Mouse (Mus musculus) heart, embryonic 13.5 days (tissue): ENCODE data around the gene Lrrc8b. TPM values are rescaled to one million over a fixed set of nuclear protein-coding genes. Genes with fewer than 3 reads are reported as not detected.

Source experiments
- ATAC-seq: fragments of 200-750 bp; cut with Nextera tagmentation; 2 replicates; pipeline ENCODE4 v1.8.0; 2017; ENCODE audit warnings: moderate TSS enrichment; ENCODE audit not compliant: insufficient number of reproducible peaks, low FRiP score, low TSS enrichment; ENCODE audit errors: extremely low read depth
- H3K27ac ChIP-seq: fragments of 300-500 bp; sonication (generic); replicated peaks from 2 replicates; pipeline ENCODE4 v1.5.1; 2015; ENCODE audit warnings: moderate library complexity, mild to moderate bottlenecking, inconsistent platforms
- H3K27me3 ChIP-seq: fragments of 300-500 bp; sonication (generic); replicated peaks from 2 replicates; pipeline ENCODE4 v1.6.1; 2015; ENCODE audit warnings: mild to moderate bottlenecking, inconsistent platforms
- H3K36me3 ChIP-seq: fragments of 300-500 bp; sonication (generic); 2 replicates; pipeline ENCODE4 v1.6.1; 2015; ENCODE audit warnings: mild to moderate bottlenecking, inconsistent platforms
- H3K4me1 ChIP-seq: fragments of 300-500 bp; sonication (generic); 2 replicates; pipeline ENCODE4 v1.6.1; 2015; ENCODE audit warnings: inconsistent platforms
- H3K4me2 ChIP-seq: fragments of 300-500 bp; sonication (generic); 2 replicates; pipeline ENCODE4 v1.6.1; 2015; ENCODE audit warnings: inconsistent platforms, mild to moderate bottlenecking, moderate library complexity
- H3K4me3 ChIP-seq: fragments of 300-500 bp; sonication (generic); 2 replicates; pipeline ENCODE4 v1.5.1; 2015; ENCODE audit warnings: moderate library complexity, mild to moderate bottlenecking, inconsistent platforms
- H3K9ac ChIP-seq: fragments of 300-500 bp; sonication (generic); 2 replicates; pipeline ENCODE4 v1.6.1; 2015; ENCODE audit warnings: inconsistent platforms, mild to moderate bottlenecking, moderate library complexity
- H3K9me3 ChIP-seq: fragments of 300-500 bp; sonication (generic); 2 replicates; pipeline ENCODE4 v1.6.1; 2016; ENCODE audit warnings: inconsistent platforms
- WGBS: fragments of 180-500 bp; shearing (Covaris S2); methylation state at CpG from one replicate; pipeline ENCODE4 v1.1.7; 2015; ENCODE audit warnings: mixed read lengths; 5-methylcytosine and 5-hydroxymethylcytosine counted together
- polyA plus RNA-seq: library from polyadenylated mRNA; unstranded; fragments of >200 nt; fragmentation: Nextera tagmentation; extraction: Ambion mirVana; gene quantifications from 2 replicates; pipeline ENCODE4 v1.2.1, GENCODE M21; 2015

Gene Lrrc8b
- polyA plus RNA-seq, 1 experiment from 2014 or later: 3.8 TPM

GRCm38 (mm10) chr5:105409092-105409491 lies 6.5 kb upstream of the Lrrc8b start:
- Histone ChIP-seq H3K4me2 (peak overlapping the region; percentile 13), H3K36me3 (no peaks in the 10 kb centered on the region), H3K9ac (no peak overlapping the region), H3K27me3 (no peaks in the 10 kb centered on the region), H3K4me3 (no peak overlapping the region), H3K4me1 (peaks cover 8% of the 10 kb centered on the region), H3K27ac (no peak overlapping the region), H3K9me3 (no peaks in the 10 kb centered on the region)
- no peak for ATAC-seq
- 72% methylated on average over 4 of the region's 4 CpGs for WGBS

- Histone ChIP-seq H3K9me3 (no peaks in the 10 kb centered on the region), H3K4me2 (no peak overlapping the region), H3K27me3 (no peaks in the 10 kb centered on the region), H3K27ac (no peak overlapping the region), H3K4me3 (no peak overlapping the region), H3K36me3 (no peaks in the 10 kb centered on the region), H3K9ac (no peak overlapping the region), H3K4me1 (peaks cover 17% of the 10 kb centered on the region)
- 65% methylated on average over 6 of the region's 6 CpGs for WGBS
- no peak for ATAC-seq
Observed at GRCm38 (mm10) chr5:105410521-105411293, 4.9 kb upstream of the Lrrc8b start.

- no peak overlapping the region for H3K9ac ChIP-seq
- H3K4me1 ChIP-seq: peaks cover 19% of the 10 kb centered on the region
- no peaks in the 10 kb centered on the region for H3K9me3 ChIP-seq
- no peak for ATAC-seq
- WGBS: 35% methylated on average over 4 of the region's 4 CpGs
- H3K4me3 ChIP-seq: no peak overlapping the region
- H3K27me3 ChIP-seq: no peaks in the 10 kb centered on the region
- no peak overlapping the region for H3K4me2 ChIP-seq
- H3K36me3 ChIP-seq: no peaks in the 10 kb centered on the region
- H3K27ac ChIP-seq: no peak overlapping the region
Observed at GRCm38 (mm10) chr5:105411294-105411570, 4.3 kb upstream of the Lrrc8b start.

GRCm38 (mm10) chr5:105411768-105412167 lies 3.8 kb upstream of the Lrrc8b start:
- Histone ChIP-seq H3K4me2 (no peak overlapping the region), H3K36me3 (no peaks in the 10 kb centered on the region), H3K9me3 (no peaks in the 10 kb centered on the region), H3K4me1 (peaks cover 22% of the 10 kb centered on the region), H3K9ac (no peak overlapping the region), H3K4me3 (no peak overlapping the region), H3K27me3 (no peaks in the 10 kb centered on the region), H3K27ac (no peak overlapping the region)
- 81% methylated on average over 2 of the region's 2 CpGs for WGBS
- no peak for ATAC-seq

- ATAC-seq: no peak
- WGBS: 80% methylated on average over 3 of the region's 3 CpGs
- Histone ChIP-seq H3K4me3 (no peak overlapping the region), H3K27ac (no peak overlapping the region), H3K9me3 (no peaks in the 10 kb centered on the region), H3K27me3 (no peaks in the 10 kb centered on the region), H3K4me2 (no peak overlapping the region), H3K36me3 (no peaks in the 10 kb centered on the region), H3K9ac (no peak overlapping the region), H3K4me1 (peaks cover 22% of the 10 kb centered on the region)
Observed at GRCm38 (mm10) chr5:105412634-105413033, 2.9 kb upstream of the Lrrc8b start.

- H3K27ac ChIP-seq: no peak overlapping the region
Observed at GRCm38 (mm10) chr5:105414341-105415120, 1.0 kb upstream of the Lrrc8b start.

GRCm38 (mm10) chr5:105415951-105416675 lies 538 bp downstream of the Lrrc8b start:
- Histone ChIP-seq H3K9ac (peak overlapping the region; percentile 97), H3K9me3 (no peaks in the 10 kb centered on the region), H3K27me3 (no peaks in the 10 kb centered on the region), H3K4me2 (peak overlapping the region; percentile 98), H3K27ac (peak overlapping the region; percentile 58), H3K4me3 (peak overlapping the region; percentile 91), H3K36me3 (0 out of 2 replicates have a peak, but pooled peaks cover 5% of the 10 kb centered on the region), H3K4me1 (peaks cover 21% of the 10 kb centered on the region)
- ATAC-seq: 0 out of 2 replicates have a peak, but pooled peaks have one; percentile 23
- WGBS: 4% methylated on average over 33 of the region's 36 CpGs

More at GRCm38 (mm10) chr5:105414341-105415120, 1.0 kb upstream of the Lrrc8b start:
- peak overlapping the region; percentile 98 for H3K4me2 ChIP-seq
- ATAC-seq: no peak
- H3K4me3 ChIP-seq: peak overlapping the region; percentile 91
- no peaks in the 10 kb centered on the region for H3K27me3 ChIP-seq
- H3K9ac ChIP-seq: peak overlapping the region; percentile 97
- 75% methylated on average over 12 of the region's 12 CpGs for WGBS
- no peaks in the 10 kb centered on the region for H3K9me3 ChIP-seq
- peaks cover 28% of the 10 kb centered on the region for H3K4me1 ChIP-seq
- 0 out of 2 replicates have a peak, but pooled peaks cover 5% of the 10 kb centered on the region for H3K36me3 ChIP-seq

GRCm38 (mm10) chr5:105417217-105417616 lies 1.6 kb downstream of the Lrrc8b start:
- Histone ChIP-seq H3K4me2 (peak overlapping the region; percentile 98; the same call in 1 of the 2 replicates), H3K27ac (no peak overlapping the region)
- 60% methylated on average over 8 of the region's 8 CpGs for WGBS

GRCm38 (mm10) chr5:105418364-105418763 lies 2.8 kb downstream of the Lrrc8b start:
- Histone ChIP-seq H3K27me3 (no peaks in the 10 kb centered on the region), H3K27ac (no peak overlapping the region), H3K36me3 (0 out of 2 replicates have a peak, but pooled peaks cover 5% of the 10 kb centered on the region), H3K4me1 (peaks cover 21% of the 10 kb centered on the region), H3K4me2 (no peak overlapping the region), H3K9ac (no peak overlapping the region), H3K4me3 (no peak overlapping the region), H3K9me3 (no peaks in the 10 kb centered on the region)
- no peak for ATAC-seq
- WGBS: 77% methylated on average over 7 of the region's 7 CpGs

More at GRCm38 (mm10) chr5:105417217-105417616, 1.6 kb downstream of the Lrrc8b start:
- ATAC-seq: no peak
- 0 out of 2 replicates have a peak, but pooled peaks cover 5% of the 10 kb centered on the region for H3K36me3 ChIP-seq
- H3K9ac ChIP-seq: no peak overlapping the region
- H3K4me1 ChIP-seq: peaks cover 21% of the 10 kb centered on the region
- H3K4me3 ChIP-seq: no peak overlapping the region
- no peaks in the 10 kb centered on the region for H3K27me3 ChIP-seq
- no peaks in the 10 kb centered on the region for H3K9me3 ChIP-seq

GRCm38 (mm10) chr5:105418851-105419250 lies 3.3 kb downstream of the Lrrc8b start:
- ATAC-seq: no peak
- Histone ChIP-seq H3K4me2 (no peak overlapping the region), H3K9ac (no peak overlapping the region), H3K4me3 (no peak overlapping the region), H3K4me1 (peaks cover 21% of the 10 kb centered on the region), H3K9me3 (no peaks in the 10 kb centered on the region), H3K27ac (no peak overlapping the region), H3K27me3 (no peaks in the 10 kb centered on the region), H3K36me3 (0 out of 2 replicates have a peak, but pooled peaks cover 5% of the 10 kb centered on the region)
- 75% methylated on average over 5 of the region's 5 CpGs for WGBS

GRCm38 (mm10) chr5:105425587-105425986 lies 10.0 kb downstream of the Lrrc8b start:
- ATAC-seq: no peak
- no peak overlapping the region for H3K27ac ChIP-seq
- no peaks in the 10 kb centered on the region for H3K27me3 ChIP-seq
- no peak overlapping the region for H3K9ac ChIP-seq
- 91% methylated on average over 2 of the region's 2 CpGs for WGBS
- no peak overlapping the region for H3K4me3 ChIP-seq
- H3K9me3 ChIP-seq: no peaks in the 10 kb centered on the region
- no peak overlapping the region for H3K4me2 ChIP-seq
- peaks cover 10% of the 10 kb centered on the region for H3K4me1 ChIP-seq
- H3K36me3 ChIP-seq: peaks cover 6% of the 10 kb centered on the region
